In genomic region chrX:23640431-23640830, GRCm38 (mm10) we compare ENCODE assay signal across 16 mouse cellular contexts.
"Had no signal": no experiment of that assay in that cellular context is flagged by ENCODE, and none has a peak within 500 bp of the region (broad histone marks: within the 10 kb centered on the region; RNA-seq: fewer than 3 reads in every experiment).

No protein-coding gene starts in this region.

- H3K36me3 ChIP-seq: neural tube, embryonic 13.5 days; neural tube, embryonic 15.5 days; stomach, embryonic 15.5 days had no signal

- H3K27ac ChIP-seq: neural tube, embryonic 13.5 days; neural tube, embryonic 15.5 days; stomach, embryonic 15.5 days; stomach, postnatal 0 days had no signal

- H3K4me1 ChIP-seq: neural tube, embryonic 13.5 days; neural tube, embryonic 15.5 days; stomach, embryonic 15.5 days had no signal

- H3K9ac ChIP-seq: neural tube, embryonic 13.5 days; neural tube, embryonic 15.5 days; stomach, embryonic 15.5 days had no signal

- H3K9me3 ChIP-seq: neural tube, embryonic 13.5 days; neural tube, embryonic 15.5 days; stomach, embryonic 15.5 days had no signal

- DNase-seq: retina, postnatal 1 day; right cerebral cortex, adult 18-20 months; right cerebral cortex, postnatal 14 days; right cerebral cortex, postnatal 25 days; right cerebral cortex, postnatal 4 days; spleen, adult 18-20 months; thymus, adult 18-20 months; thymus, adult 2 months; thymus, postnatal 14 days; thymus, postnatal 25 days; thymus, postnatal 36 days; thymus, postnatal 4 days had no signal

- H3K4me3 ChIP-seq: neural tube, embryonic 13.5 days; neural tube, embryonic 15.5 days; stomach, embryonic 15.5 days had no signal

- H3K27me3 ChIP-seq: neural tube, embryonic 13.5 days; neural tube, embryonic 15.5 days; stomach, embryonic 15.5 days had no signal
